Mouse (Mus musculus): ENCODE data around the gene Jrkl. TPM values are rescaled to one million over a fixed set of nuclear protein-coding genes. Genes with fewer than 3 reads are reported as not detected.
A peak's percentile ranks its signal among the peaks of the same experiment; 100 is the strongest.

Jrkl gene
- polyA plus RNA-seq (2016; fragmentation: Nextera tagmentation; extraction: Ambion mirVana) = 10.9 and 11.4 TPM in 2 replicates

- peak within 1 kb of the TSS; percentile 62; the same call in 1 of the 2 replicates for H3K27ac ChIP-seq
- H3K27me3 ChIP-seq = no peaks in the 10 kb centered on the region
- H3K36me3 ChIP-seq = no peaks in the 10 kb centered on the region
- H3K9ac ChIP-seq (replicated peaks) = peak within 1 kb of the TSS; percentile 54; the same call in 1 of the 2 replicates
- H3K4me2 ChIP-seq = peak within 1 kb of the TSS; percentile 64
- H3K4me1 ChIP-seq (replicated peaks) = peaks cover 13% of the 10 kb centered on the region
- peak within 1 kb of the TSS; percentile 52 for H3K4me3 ChIP-seq (replicated peaks)
- WGBS = 8% methylated on average over 10 of the region's 10 CpGs
- no peaks in the 10 kb centered on the region for H3K9me3 ChIP-seq
- no peak for ATAC-seq (ENCODE audit: insufficient number of reproducible peaks, insufficient read depth, low FRiP score, low TSS enrichment, low read depth)
Measured at GRCm38 (mm10) chr9:13245481-13245880, at the start of gene Jrkl. TSS of gene Jrkl (minus strand) at chr9:13245829.

GRCm38 (mm10) chr9:13287482-13287881 lies 41.9 kb upstream of the Jrkl start:
- H3K4me2 ChIP-seq = no peak overlapping the region
- H3K4me1 ChIP-seq (replicated peaks) = no peaks in the 10 kb centered on the region
- WGBS = 58% methylated on average over 2 of the region's 2 CpGs
- H3K4me3 ChIP-seq (replicated peaks) = no peak overlapping the region
- H3K27ac ChIP-seq = no peak overlapping the region
- no peaks in the 10 kb centered on the region for H3K9me3 ChIP-seq
- no peaks in the 10 kb centered on the region for H3K27me3 ChIP-seq
- no peak for ATAC-seq (ENCODE audit: insufficient number of reproducible peaks, insufficient read depth, low FRiP score, low TSS enrichment, low read depth)
- no peak overlapping the region for H3K9ac ChIP-seq (replicated peaks)
- H3K36me3 ChIP-seq = no peaks in the 10 kb centered on the region

GRCm38 (mm10) chr9:13273219-13273618 lies 27.6 kb upstream of the Jrkl start:
- H3K4me1 ChIP-seq (replicated peaks) = no peaks in the 10 kb centered on the region
- no peaks in the 10 kb centered on the region for H3K9me3 ChIP-seq
- H3K27me3 ChIP-seq = no peaks in the 10 kb centered on the region
- H3K27ac ChIP-seq = no peak overlapping the region
- H3K4me2 ChIP-seq = no peak overlapping the region
- 95% methylated on average over 1 of the region's 1 CpGs for WGBS
- H3K36me3 ChIP-seq = no peaks in the 10 kb centered on the region
- no peak overlapping the region for H3K9ac ChIP-seq (replicated peaks)
- ATAC-seq (ENCODE audit: insufficient number of reproducible peaks, insufficient read depth, low FRiP score, low TSS enrichment, low read depth) = no peak
- H3K4me3 ChIP-seq (replicated peaks) = no peak overlapping the region

- ATAC-seq (ENCODE audit: insufficient number of reproducible peaks, insufficient read depth, low FRiP score, low TSS enrichment, low read depth) = no peak
- H3K27ac ChIP-seq = no peak overlapping the region
- no peak overlapping the region for H3K4me3 ChIP-seq (replicated peaks)
- H3K9ac ChIP-seq (replicated peaks) = no peak overlapping the region
- H3K4me2 ChIP-seq = no peak overlapping the region
- H3K9me3 ChIP-seq = no peaks in the 10 kb centered on the region
- WGBS = 83% methylated on average over 3 of the region's 3 CpGs
- H3K36me3 ChIP-seq = no peaks in the 10 kb centered on the region
- H3K4me1 ChIP-seq (replicated peaks) = no peaks in the 10 kb centered on the region
- H3K27me3 ChIP-seq = no peaks in the 10 kb centered on the region
Measured at GRCm38 (mm10) chr9:13260980-13261379, 15.4 kb upstream of the Jrkl start.

- 88% methylated on average over 2 of the region's 2 CpGs for WGBS
- no peaks in the 10 kb centered on the region for H3K27me3 ChIP-seq
- no peaks in the 10 kb centered on the region for H3K36me3 ChIP-seq
- no peak overlapping the region for H3K4me2 ChIP-seq
- no peak for ATAC-seq (ENCODE audit: insufficient number of reproducible peaks, insufficient read depth, low FRiP score, low TSS enrichment, low read depth)
- H3K4me3 ChIP-seq (replicated peaks) = no peak overlapping the region
- H3K4me1 ChIP-seq (replicated peaks) = no peaks in the 10 kb centered on the region
- H3K9me3 ChIP-seq = no peaks in the 10 kb centered on the region
- H3K27ac ChIP-seq = no peak overlapping the region
- no peak overlapping the region for H3K9ac ChIP-seq (replicated peaks)
Measured at GRCm38 (mm10) chr9:13258173-13258572, 12.5 kb upstream of the Jrkl start.

GRCm38 (mm10) chr9:13256726-13257125 lies 11.1 kb upstream of the Jrkl start:
- Histone ChIP-seq H3K9me3 (no peaks in the 10 kb centered on the region), H3K4me2 (no peak overlapping the region), H3K36me3 (no peaks in the 10 kb centered on the region), H3K27ac (no peak overlapping the region), H3K9ac (replicated peaks) (no peak overlapping the region), H3K4me1 (replicated peaks) (no peaks in the 10 kb centered on the region), H3K27me3 (no peaks in the 10 kb centered on the region), H3K4me3 (replicated peaks) (no peak overlapping the region)
- no peak for ATAC-seq (ENCODE audit: insufficient number of reproducible peaks, insufficient read depth, low FRiP score, low TSS enrichment, low read depth)
- WGBS = 90% methylated on average over 1 of the region's 1 CpGs

GRCm38 (mm10) chr9:13251251-13251650 lies 5.6 kb upstream of the Jrkl start:
- H3K27ac ChIP-seq = no peak overlapping the region
- 79% methylated on average over 2 of the region's 2 CpGs for WGBS
- no peak overlapping the region for H3K4me3 ChIP-seq (replicated peaks)
- H3K4me2 ChIP-seq = no peak overlapping the region
- ATAC-seq (ENCODE audit: insufficient number of reproducible peaks, insufficient read depth, low FRiP score, low TSS enrichment, low read depth) = no peak
- no peaks in the 10 kb centered on the region for H3K36me3 ChIP-seq
- no peaks in the 10 kb centered on the region for H3K27me3 ChIP-seq
- no peaks in the 10 kb centered on the region for H3K9me3 ChIP-seq
- no peak overlapping the region for H3K9ac ChIP-seq (replicated peaks)
- peaks cover 6% of the 10 kb centered on the region; the same call in 1 of the 2 replicates for H3K4me1 ChIP-seq (replicated peaks)

- no peaks in the 10 kb centered on the region for H3K9me3 ChIP-seq
- no peak overlapping the region for H3K9ac ChIP-seq (replicated peaks)
- 91% methylated on average over 4 of the region's 4 CpGs for WGBS
- H3K36me3 ChIP-seq = no peaks in the 10 kb centered on the region
- no peak for ATAC-seq (ENCODE audit: insufficient number of reproducible peaks, insufficient read depth, low FRiP score, low TSS enrichment, low read depth)
- H3K4me1 ChIP-seq (replicated peaks) = peaks cover 13% of the 10 kb centered on the region
- H3K27ac ChIP-seq = no peak overlapping the region
- no peak overlapping the region for H3K4me3 ChIP-seq (replicated peaks)
- H3K4me2 ChIP-seq = no peak overlapping the region
- no peaks in the 10 kb centered on the region for H3K27me3 ChIP-seq
Measured at GRCm38 (mm10) chr9:13248104-13248503, 2.5 kb upstream of the Jrkl start.

- Histone ChIP-seq H3K4me1 (replicated peaks) (peaks cover 13% of the 10 kb centered on the region), H3K27me3 (no peaks in the 10 kb centered on the region), H3K9ac (replicated peaks) (peak within 1 kb of the TSS; percentile 68), H3K4me2 (peak within 1 kb of the TSS; percentile 85), H3K4me3 (replicated peaks) (peak within 1 kb of the TSS; percentile 52), H3K27ac (peak within 1 kb of the TSS; percentile 87), H3K36me3 (no peaks in the 10 kb centered on the region), H3K9me3 (no peaks in the 10 kb centered on the region)
- 3% methylated on average over 33 of the region's 39 CpGs for WGBS
- peak; percentile 99 for ATAC-seq (ENCODE audit: insufficient number of reproducible peaks, insufficient read depth, low FRiP score, low TSS enrichment, low read depth)
Measured at GRCm38 (mm10) chr9:13246815-13247638, 1.4 kb upstream of the Jrkl start, which contains the start of gene Ccdc82. TSS of gene Ccdc82 (plus strand) at chr9:13246955.

GRCm38 (mm10) chr9:13242321-13242720 lies 3.3 kb downstream of the Jrkl start:
- Histone ChIP-seq H3K9ac (replicated peaks) (no peak overlapping the region), H3K27ac (no peak overlapping the region), H3K27me3 (no peaks in the 10 kb centered on the region), H3K36me3 (no peaks in the 10 kb centered on the region), H3K9me3 (no peaks in the 10 kb centered on the region), H3K4me3 (replicated peaks) (no peak overlapping the region), H3K4me2 (no peak overlapping the region), H3K4me1 (replicated peaks) (peaks cover 10% of the 10 kb centered on the region)
- no peak for ATAC-seq (ENCODE audit: insufficient number of reproducible peaks, insufficient read depth, low FRiP score, low TSS enrichment, low read depth)

- Histone ChIP-seq H3K36me3 (no peaks in the 10 kb centered on the region), H3K27me3 (no peaks in the 10 kb centered on the region), H3K4me1 (replicated peaks) (no peaks in the 10 kb centered on the region; the same call in 1 of the 2 replicates), H3K9ac (replicated peaks) (no peak overlapping the region), H3K27ac (no peak overlapping the region), H3K9me3 (no peaks in the 10 kb centered on the region), H3K4me3 (replicated peaks) (no peak overlapping the region), H3K4me2 (no peak overlapping the region)
- 28% methylated on average over 5 of the region's 5 CpGs for WGBS
- ATAC-seq (ENCODE audit: insufficient number of reproducible peaks, insufficient read depth, low FRiP score, low TSS enrichment, low read depth) = no peak
Measured at GRCm38 (mm10) chr9:13231545-13232216, 13.9 kb downstream of the Jrkl start.
